Comparison of ENCODE assay signal across 15 mouse cellular contexts in the genomic region with DNA sequence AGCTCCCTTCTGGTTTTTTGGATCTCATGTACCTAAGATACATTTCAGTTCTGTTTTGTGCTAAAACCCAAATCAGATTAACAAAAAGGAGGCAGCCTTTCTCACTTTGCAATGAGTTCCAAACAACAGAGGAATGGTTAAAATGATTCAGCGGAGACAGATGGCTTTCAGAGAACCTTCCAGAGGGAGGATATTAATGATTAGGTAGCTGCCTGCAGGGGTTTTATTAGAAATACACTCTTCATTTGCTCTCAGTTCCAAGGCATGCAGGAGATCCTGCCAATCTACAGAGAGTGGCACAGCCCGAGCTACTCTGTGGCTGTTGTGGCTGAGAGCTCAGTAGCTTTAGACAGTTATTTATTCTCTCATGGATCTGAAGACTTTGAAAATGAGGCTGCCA.
"Had no signal": no experiment of that assay in that cellular context is flagged by ENCODE, and none has a peak within 500 bp of the region (broad histone marks: within the 10 kb centered on the region; RNA-seq: fewer than 3 reads in every experiment).

No protein-coding gene starts in this region.

- H3K9ac ChIP-seq: kidney, embryonic 15.5 days; limb, embryonic 13.5 days; liver, embryonic 14.5 days; neural tube, embryonic 12.5 days had no signal

- H3K27me3 ChIP-seq: kidney, embryonic 15.5 days; limb, embryonic 13.5 days; neural tube, embryonic 12.5 days had no signal

- H3K4me3 ChIP-seq: kidney, embryonic 15.5 days; limb, embryonic 13.5 days; midbrain, embryonic 10.5 days; neural tube, embryonic 12.5 days had no signal

- DNase-seq: kidney, adult 18-20 months; kidney, postnatal 14 days; left cerebral cortex, postnatal 4 days; lung, adult 18-20 months; lung, postnatal 4 days; midbrain, embryonic 14.5 days; right cerebral cortex, postnatal 4 days; spleen, adult 18-20 months; thymus, adult 18-20 months; thymus, postnatal 14 days had no signal

- H3K27ac ChIP-seq: kidney, embryonic 15.5 days; limb, embryonic 13.5 days; liver, embryonic 14.5 days; midbrain, embryonic 10.5 days; neural tube, embryonic 12.5 days had no signal

- H3K4me1 ChIP-seq: kidney, embryonic 15.5 days; midbrain, embryonic 10.5 days; neural tube, embryonic 12.5 days had no signal

- H3K36me3 ChIP-seq: kidney, embryonic 15.5 days; limb, embryonic 13.5 days; midbrain, embryonic 10.5 days; neural tube, embryonic 12.5 days had no signal

- H3K9me3 ChIP-seq: kidney, embryonic 15.5 days; limb, embryonic 13.5 days; midbrain, embryonic 10.5 days; neural tube, embryonic 12.5 days had no signal

- H3K4me2 ChIP-seq: kidney, embryonic 15.5 days; limb, embryonic 13.5 days; neural tube, embryonic 12.5 days had no signal
